Mouse (Mus musculus) adrenal gland, adult (tissue): ENCODE results near the gene Arid1b.

Experiments
- DNase-seq, 2 experiments: peaks; one replicate each; pipeline ENCODE4 v3.0.0; 2022 to 2023; ENCODE audit warnings: low spot score in 1 of 2; ENCODE audit not compliant: inconsistent age in 2 of 2

The Arid1b gene

DNA sequence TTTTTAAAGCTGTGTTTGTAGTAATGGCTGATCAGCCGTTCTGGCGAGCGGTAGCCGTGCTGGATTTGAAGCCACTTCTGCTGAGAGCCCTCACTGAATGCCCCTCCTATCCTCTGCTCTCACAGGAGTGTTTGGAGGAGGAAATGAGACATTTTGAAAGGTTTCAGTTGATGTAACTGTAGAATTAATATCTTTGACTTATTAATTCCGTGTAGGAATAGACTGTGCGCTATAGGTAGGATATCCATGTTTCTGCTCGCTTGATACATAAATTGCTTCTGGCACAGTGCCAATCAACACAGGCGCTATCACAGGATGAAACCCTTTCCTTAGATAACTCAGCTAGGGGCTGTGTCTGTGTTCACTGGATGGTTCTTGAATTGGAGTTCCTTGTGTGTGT, 145.4 kb downstream of the Arid1b start:
- no peak for DNase-seq

DNA sequence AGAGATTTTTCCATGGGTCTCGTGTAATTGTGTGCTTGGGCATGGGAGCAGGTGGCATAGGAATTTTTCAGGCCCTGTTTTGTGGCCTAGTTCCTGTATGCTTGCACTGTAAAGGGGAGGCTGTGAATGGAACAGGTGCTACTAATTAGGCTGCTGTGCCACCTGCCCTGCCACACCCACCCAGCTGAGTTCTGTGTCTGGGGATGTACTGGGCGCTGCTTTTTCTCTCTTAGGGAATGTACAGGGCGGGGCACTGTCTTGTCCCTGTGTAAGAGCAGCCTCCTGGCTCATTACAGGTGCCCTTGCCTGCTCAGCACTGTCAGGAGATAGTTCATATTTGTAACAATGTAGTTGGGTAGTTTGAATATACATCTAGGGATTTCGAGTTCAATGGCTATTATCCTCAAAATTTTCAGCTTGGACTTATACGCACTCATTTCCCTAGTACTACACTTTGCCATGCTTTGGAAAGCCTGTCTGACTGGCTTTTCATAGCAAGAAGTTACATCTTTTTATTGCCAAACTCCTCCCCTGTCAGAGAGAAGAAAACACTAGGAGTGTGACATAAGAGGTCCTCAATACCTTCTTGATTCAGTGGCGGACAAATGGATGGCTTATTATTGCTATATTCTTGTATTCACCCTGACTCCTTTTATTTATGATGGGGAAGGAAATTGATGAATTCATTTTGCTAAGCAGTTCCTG, 149.8 kb downstream of the Arid1b start:
- DNase-seq = no peak

DNA sequence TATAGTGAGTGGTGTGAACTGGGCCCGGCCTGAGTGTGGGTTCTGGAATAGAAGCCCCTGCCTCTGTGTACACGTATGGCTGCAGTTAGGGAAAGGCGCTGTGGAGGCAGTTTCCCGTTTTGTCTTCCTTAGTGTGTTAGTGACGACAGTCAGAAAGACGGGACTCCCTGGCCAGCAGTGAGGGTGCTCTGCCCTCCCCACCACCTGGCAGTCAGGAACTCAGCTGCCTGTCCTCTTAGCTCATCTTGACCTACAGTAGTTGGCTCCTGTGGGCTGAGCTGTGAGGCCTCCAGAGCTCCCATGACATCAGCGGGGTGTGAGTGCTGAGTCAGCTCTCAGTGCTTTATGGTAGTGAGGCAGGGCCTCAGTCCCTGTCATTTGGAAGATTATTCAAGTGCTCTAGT, 156.5 kb downstream of the Arid1b start:
- peak; percentile 70 to 81 for DNase-seq

DNA sequence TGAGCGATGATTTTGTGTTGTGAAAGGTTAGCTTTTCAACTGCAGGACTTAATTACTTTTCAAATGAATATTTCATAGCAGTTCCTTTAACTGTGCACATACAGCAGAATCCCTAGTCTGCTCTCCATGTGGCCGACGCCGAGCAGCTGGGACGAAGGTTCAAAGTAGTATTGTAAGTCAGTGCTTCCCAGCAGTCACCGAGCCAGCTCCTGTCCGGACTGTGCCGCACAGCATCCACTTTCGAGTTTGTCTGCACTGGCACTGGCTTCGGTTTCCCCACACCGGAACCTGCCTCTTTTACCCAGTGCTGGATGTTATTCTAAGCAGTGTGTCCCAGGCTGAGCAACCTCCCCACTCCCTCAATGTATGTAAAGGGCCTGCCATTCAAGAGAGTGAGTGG, 157.7 kb downstream of the Arid1b start:
- DNase-seq = no peak

DNA sequence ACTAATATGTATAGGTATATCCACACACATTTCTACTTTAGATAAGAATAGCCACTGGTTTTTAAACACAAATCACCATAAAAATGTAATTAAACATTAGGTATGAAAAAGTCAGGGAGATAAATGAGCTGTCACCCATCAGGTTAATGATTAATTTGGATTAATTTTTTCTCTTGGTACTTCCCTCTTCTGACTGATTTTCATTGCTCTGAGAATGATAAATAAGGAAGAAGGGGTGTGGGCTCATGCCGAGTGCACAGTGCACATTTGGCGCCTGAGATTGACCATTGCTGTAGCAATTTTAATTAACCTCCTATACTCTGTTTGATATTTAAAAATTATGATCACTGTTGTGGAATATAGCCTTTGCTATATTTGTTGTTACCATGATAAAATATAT, 159.3 kb downstream of the Arid1b start:
- DNase-seq = no peak

DNA sequence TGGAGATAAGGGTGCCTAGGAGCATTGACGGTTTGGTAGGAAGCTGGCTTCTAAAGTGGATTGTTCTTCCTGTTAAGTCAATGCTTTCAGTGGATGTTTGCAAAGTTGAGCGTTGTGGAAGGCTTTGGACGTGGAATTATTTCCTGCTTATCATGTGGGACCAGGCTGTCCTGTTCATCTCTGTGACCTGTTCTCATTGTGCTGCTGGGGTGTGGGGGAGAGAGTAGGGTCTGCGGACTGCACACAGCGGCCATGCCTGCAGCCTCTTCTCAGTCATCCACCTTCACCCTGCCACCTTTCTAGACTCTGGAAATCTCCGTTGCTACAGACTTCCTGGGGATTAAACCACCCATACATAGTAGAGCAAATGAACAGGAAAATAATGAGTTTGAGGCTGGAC, 160.2 kb downstream of the Arid1b start:
- no peak for DNase-seq

DNA sequence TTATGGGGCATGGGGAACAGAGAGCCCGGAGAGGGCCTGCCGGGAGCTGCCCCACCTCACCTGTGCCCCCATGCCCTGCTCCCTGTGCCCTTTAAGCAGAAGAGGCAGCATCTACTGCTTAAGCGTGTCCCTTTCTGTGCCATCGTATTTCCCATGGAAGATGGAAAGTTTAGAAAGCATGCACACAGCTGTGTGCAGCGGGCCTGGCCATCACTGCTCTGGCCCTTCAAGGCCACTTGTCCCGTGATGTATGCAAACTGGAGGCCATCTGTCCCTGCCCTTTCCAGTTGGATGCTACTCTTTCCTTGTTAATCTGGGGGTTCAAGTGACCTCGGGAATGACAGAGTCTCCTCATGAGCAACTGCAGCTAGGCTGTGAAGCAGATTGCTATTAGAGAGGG, 163.5 kb downstream of the Arid1b start:
- peak; percentile 55 to 76 for DNase-seq

DNA sequence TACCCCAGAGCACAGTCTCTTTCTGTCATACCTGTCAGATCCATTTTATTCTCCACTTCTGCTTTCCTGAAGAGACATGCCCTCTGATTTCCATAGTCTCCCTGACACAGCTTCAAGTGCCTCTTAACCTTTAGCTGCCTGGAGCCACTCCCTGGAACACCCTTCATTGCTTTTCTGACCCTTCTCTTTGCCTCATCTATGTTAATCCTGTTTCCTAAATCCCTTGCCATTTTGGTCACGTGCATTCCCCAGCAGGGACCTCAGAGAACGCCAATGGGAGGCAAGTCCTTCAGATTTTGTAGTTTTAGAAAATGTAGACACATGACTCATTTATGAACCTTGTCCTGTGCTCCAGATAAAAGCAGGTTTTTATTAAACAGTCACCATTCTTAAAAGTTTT, 168.4 kb downstream of the Arid1b start:
- peak in 1 of 2 experiments; percentile 82 for DNase-seq

DNA sequence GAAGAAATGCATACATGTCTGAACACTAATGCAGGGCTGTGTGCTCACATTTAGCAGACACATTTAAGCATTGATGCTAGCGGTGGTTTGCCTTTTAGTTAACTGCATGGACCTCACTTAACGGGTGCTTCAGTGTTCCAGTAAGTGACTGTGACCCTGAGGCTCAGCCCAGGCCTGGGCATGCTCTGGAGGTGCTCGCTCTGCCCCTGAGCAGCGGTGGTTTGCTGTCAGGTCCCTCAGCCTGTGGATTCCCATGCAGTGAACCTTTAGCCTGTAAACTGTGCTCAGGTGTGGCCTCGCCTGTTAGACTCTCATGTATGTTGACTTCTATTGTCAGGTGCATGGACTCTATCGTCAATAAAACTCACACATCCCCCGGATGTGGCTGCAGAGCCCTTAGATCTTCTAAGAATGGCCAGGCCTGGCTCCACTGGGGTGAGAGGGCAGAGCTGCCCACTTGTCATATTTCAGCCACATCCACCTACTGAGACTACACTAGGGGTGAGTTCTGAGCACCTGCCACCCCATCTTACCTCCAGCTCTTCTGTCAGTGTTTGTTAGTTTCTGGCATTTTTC, 169.2 kb downstream of the Arid1b start:
- DNase-seq = no peak

DNA sequence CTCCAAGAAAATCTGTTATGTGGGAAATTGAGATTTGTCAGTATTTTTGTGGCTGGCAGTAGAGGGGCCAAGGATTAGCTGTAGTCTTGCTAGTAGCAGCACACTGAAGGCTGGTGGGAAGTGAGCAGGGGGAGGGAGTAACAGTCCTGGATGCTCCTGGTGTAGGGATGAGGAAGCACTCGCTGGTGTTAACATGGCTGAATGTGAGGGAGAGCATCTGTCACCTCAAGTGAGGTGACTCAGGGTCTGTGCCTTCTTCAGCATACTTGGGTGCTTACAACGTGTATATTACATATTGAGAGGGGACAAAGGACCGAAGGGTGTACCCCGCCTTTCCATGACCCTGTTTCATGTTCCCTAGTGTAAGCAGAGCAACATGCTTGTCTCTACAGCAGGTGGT, 170.7 kb downstream of the Arid1b start:
- no peak for DNase-seq

DNA sequence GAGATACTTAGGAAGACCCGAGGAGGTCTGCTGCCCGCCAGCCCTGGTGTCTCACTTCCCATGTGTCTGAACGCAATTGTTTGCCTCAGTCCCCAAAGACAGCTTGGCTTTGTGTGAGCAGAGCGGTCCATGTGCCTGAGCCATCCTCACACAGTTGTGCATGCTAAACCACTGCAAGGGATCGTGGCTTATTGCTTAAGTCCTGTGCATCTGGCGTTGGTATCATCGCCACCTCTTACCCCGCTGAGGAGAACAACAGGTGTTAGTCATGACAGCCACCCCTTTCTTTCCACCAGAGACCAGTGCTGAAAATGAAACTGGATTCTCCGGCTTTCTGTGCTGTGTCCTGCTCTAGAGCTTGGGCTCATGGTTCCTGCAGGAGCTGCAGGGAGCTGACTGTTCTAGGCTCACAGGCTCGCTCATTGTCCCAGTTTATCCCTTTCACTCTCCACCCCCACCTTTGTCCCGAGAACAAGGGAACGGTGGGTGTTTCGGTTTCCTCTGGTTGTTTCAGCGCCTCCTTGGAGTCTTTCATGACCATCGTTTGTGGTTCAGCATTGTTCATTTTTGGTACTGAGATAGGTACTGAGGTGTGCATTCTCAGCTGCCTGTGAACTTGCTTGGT, 171.2 kb downstream of the Arid1b start:
- no peak for DNase-seq

DNA sequence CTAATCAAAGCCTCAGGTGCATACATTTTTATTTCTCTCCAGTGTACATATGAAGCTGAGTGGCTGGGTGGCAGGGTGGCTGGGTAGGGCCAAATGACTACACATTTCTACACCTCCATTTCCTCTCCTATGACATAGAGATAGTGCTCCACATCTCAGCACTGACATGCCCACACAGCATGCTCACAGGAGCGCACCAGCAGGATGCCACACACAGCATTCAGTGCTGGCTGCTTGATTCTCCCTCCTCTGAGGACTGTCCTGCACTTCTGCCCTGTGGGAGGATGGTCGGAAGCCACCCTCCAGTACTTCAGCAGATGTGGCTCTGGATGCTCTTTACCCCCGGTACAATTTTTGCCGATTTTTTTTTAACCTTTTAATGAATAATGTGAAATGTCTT, 172.0 kb downstream of the Arid1b start:
- DNase-seq = no peak

DNA sequence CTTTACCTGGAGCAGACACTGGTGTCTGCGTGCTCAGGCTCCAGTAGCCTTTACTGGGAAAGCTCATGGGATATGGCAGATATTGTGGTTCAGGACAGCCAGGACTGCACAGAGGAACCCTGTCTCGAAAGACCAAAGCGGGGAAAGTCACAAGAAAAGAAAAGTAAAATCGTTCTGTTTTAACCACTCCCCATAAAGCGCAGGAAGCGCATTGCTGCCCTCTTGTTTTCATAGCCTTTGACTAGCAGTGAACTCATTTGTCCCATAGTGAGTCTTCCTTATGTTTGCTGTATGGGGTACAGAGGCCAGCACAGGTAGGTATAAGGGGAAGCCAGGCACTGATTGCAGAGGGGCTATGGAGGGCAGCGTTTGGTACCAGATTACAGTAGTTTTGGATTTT, 173.9 kb downstream of the Arid1b start:
- no peak for DNase-seq

DNA sequence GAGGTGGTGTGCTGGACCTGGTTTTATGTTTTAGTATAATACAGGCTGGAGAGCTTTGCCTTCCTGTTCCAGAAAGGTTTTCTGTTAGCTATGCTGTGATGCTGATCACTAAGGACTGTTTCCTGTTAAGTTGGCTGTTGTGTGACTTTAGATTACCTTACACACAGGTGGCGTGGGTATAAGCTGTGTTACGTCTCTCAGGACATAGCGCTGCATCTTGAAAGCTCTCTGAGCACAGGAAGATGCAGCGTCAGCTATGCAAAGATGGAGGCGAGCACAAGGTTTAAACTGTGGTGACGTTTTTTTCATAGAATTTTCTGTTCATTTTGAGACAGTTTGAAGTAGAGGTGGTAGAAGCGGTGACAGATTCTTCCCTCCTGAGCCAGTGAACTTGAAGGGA, 174.5 kb downstream of the Arid1b start:
- no peak for DNase-seq

DNA sequence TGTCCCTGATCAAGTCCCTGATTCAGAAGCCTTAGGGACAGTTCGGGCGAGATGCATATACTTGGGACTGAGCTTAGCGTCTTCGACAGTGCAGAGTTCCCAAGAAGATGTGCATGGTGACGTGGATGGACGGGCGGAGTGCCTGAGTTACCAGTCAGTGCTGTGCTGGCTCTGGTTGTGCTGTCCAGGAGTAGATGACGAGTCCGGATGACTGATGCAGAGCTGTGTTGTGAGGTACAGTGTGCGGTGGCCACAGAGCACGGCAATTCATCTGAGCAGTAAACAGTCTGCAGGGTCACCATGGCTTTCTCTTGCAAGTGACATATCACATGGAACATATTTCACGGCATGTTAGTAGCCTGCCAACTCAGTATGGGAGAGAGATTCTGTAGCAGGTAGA, 176.2 kb downstream of the Arid1b start:
- DNase-seq = no peak

DNA sequence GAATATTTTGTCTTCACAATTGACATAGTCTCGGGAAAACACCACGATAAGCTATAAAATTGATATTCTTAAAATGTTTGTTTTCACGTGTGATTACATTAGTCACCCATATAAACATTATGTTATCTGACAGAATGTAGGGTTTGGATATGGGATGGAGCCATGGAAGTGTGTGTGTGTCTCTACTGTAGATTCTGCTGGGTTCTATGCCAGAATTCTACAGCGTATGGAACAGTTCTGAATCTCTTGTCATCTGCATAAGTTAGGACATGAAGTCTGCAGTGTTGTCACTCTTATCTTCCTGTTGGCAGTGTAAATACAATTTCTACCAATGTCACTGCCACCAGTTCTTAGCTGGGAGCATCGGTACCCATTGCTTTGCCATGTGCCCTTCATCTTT, 177.3 kb downstream of the Arid1b start:
- DNase-seq = no peak

DNA sequence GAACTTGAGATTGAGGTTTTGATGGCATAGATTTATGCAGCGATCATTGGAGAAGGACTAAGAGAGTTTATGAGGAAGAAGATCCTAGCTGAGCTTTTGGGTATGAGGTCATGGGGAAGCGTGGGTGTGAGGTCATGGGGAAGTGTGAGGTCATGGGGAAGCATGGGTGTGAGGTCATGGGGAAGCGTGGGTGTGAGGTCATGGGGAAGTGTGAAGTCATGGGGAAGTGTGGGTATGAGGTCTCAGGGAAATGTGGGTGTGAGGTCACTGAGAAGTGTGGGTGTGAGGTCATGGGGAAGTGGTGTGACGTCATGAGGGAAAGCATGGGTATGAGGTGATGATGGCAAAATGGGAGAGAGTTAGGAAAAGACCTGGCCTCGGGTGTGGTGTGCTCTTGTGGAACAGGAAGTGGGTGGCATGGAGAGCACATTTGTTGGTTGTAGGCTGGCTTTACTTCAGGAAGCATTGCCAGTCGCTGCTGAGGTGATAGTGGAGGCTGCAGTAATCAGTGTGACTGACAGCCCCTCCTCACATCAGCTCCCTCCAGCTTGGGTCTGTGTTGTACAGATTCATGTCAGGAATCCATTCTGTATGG, 180.4 kb downstream of the Arid1b start:
- no peak for DNase-seq

DNA sequence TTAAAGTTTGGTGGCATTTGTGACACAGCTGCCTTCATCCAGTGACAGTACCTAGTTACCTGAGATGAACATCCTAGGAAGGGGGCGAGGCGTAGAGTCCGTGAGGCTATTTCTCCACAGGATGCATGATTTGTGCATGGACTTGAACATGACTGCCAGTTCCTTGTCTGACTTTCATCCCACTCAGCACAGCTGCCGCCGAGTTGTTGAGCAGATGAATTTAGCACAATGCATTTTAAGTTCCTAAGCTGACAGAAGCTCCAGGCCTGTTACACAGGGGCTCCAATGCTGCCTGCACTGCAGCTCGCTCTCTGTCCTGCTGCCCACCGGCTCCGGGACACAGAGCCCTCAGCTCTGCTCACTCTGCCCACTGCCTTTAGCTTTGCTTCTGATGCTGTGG, 181.4 kb downstream of the Arid1b start:
- no peak for DNase-seq

DNA sequence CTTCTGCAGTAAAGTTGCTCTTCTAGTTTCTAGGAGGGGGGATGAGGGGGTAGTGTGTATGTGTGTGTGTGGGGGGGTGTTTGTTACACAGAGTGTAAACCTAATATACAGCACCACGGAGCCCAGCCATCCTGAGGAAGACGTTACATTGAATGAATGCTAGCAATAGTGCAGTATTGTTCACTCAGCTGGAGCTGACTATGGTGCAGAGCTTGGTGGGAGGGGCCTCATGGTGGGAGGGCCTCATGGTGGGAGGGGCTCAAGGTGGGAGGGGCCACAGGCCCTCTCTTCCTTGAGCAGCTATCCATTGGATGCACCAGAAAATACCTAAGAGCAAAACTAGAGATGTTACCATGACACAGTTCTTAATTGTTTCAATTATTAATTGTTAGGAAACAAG, 182.2 kb downstream of the Arid1b start:
- no peak for DNase-seq

DNA sequence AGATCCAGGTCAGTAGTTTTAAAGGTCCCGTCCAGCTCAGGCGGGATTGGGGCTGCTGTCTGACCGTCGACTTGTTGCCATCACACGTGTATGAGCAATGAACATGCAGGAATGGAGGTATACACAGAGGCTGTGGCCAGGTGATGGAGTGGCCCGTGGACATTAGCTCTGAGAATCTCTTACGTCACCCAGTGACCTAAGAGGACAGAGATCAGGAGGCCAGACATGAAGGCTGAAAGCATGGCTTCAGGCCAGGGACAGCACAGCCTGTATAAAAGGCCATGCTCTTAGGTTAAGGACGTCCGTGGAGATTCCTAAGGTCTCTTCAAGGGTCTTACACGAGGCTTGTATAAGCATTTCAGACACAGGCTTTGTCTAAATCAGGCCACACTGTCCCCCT, 184.4 kb downstream of the Arid1b start:
- DNase-seq = peak; percentile 56 to 81

DNA sequence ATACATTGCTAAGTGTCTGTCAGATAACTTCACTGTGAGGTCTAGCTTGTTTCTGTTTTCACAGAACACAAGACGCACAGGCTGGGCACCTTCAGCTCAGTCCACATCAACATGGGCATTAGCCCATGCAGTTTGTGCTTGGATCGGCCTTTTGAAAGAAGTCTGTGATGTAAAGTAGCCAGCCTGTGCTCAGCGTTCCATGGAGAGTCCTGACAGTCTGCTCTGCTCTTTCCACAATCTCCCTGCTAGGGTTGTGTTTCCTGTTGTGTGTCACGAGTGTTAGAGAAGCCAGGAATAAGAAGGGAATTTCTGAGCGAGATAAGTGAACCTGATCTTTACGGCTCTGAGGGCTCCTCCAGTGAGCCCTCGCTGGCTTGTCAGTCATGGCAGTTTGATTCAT, 184.9 kb downstream of the Arid1b start:
- DNase-seq = peak in 1 of 2 experiments; percentile 59

DNA sequence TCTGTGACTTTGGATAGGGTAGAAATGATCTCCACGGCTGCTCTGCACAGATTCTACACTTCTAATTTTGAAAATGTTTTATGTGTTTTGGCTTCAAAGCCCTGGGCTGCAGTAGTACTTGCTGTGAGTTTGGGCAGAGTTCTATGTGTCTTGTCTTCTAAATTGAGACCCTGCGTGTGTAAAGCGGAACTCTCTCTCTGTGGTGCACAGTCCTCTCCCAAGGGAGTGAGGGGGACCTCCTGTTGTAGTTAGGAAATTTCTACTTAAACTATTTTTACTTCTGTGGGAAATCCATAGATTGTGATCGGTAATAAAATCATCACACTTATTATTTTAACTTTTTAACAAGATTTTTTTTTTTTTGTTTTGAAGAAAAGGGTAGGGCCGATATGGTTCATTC, 185.3 kb downstream of the Arid1b start:
- DNase-seq = no peak
